Mouse (Mus musculus) heart, embryonic 14.5 days (tissue): ENCODE measurements at regions not wholly inside any gene's neighbourhood (a gene's known extent, or its start where the extent isn't known, plus 50 kb on each side); places are given as distances from the start of the nearest gene placed in this dataset.

Experiments
- ATAC-seq: fragments of 200-750 bp; cut with Nextera tagmentation; 2 replicates; pipeline ENCODE4 v1.8.0; 2017; ENCODE audit warnings: low read depth, moderate TSS enrichment; ENCODE audit not compliant: insufficient number of reproducible peaks, insufficient read depth, low FRiP score
- H3K27ac ChIP-seq, 2 experiments: fragments of 200-500 bp in 1 of 2; fragments of 300-500 bp in 1 of 2; sonication (generic) in 1 of 2; replicated peaks in 1 of 2; 2 replicates each; pipeline ENCODE4 v1.5.1; 2012 to 2014; ENCODE audit warnings: low read depth in 2 of 2, low read length in 2 of 2, control low read depth in 1 of 2, mild to moderate bottlenecking in 1 of 2, mixed read lengths in 1 of 2; ENCODE audit not compliant: control insufficient read depth in 1 of 2, insufficient read depth in 1 of 2
- H3K27me3 ChIP-seq: fragments of 300-500 bp; sonication (generic); 2 replicates; pipeline ENCODE4 v1.6.1; 2014; ENCODE audit warnings: mild to moderate bottlenecking, low read length, control low read depth; ENCODE audit not compliant: control insufficient read depth, insufficient read depth
- H3K36me3 ChIP-seq: fragments of 300-500 bp; sonication (generic); 2 replicates; pipeline ENCODE4 v1.6.1; 2014; ENCODE audit warnings: mild to moderate bottlenecking, control low read depth, low read length, mixed read lengths; ENCODE audit not compliant: control insufficient read depth, insufficient read depth
- H3K4me1 ChIP-seq, 2 experiments: fragments of 200-500 bp in 1 of 2; fragments of 300-500 bp in 1 of 2; sonication (generic) in 1 of 2; 2 replicates each; pipeline ENCODE4 v1.6.1; 2012 to 2014; ENCODE audit warnings: low read length in 2 of 2, control low read depth in 1 of 2, mixed read lengths in 1 of 2; ENCODE audit not compliant: control insufficient read depth in 2 of 2, insufficient read depth in 2 of 2
- H3K4me2 ChIP-seq: fragments of 300-500 bp; sonication (generic); 2 replicates; pipeline ENCODE4 v1.6.1; 2014; ENCODE audit warnings: mild to moderate bottlenecking, low read length
- H3K4me3 ChIP-seq, 2 experiments: fragments of 200-500 bp in 1 of 2; fragments of 300-500 bp in 1 of 2; sonication (generic) in 1 of 2; 2 replicates each; pipeline ENCODE4 v1.5.1; 2012 to 2014; ENCODE audit warnings: low read length in 2 of 2, mild to moderate bottlenecking in 2 of 2, control low read depth in 1 of 2, low read depth in 1 of 2, moderate library complexity in 1 of 2; ENCODE audit not compliant: control insufficient read depth in 1 of 2, insufficient read depth in 1 of 2
- H3K9ac ChIP-seq: fragments of 300-500 bp; sonication (generic); 2 replicates; pipeline ENCODE4 v1.6.1; 2014; ENCODE audit warnings: mild to moderate bottlenecking, low read length
- H3K9me3 ChIP-seq: fragments of 300-500 bp; sonication (generic); 2 replicates; pipeline ENCODE4 v1.6.1; 2016; ENCODE audit warnings: low read length, control low read depth; ENCODE audit not compliant: control insufficient read depth
- WGBS: fragments of 180-500 bp; shearing (Covaris S2); extraction: QIAGEN DNeasy Blood & Tissue Kit; methylation state at CpG from one replicate; pipeline ENCODE4 v1.1.7; 2014; 5-methylcytosine and 5-hydroxymethylcytosine counted together

DNA sequence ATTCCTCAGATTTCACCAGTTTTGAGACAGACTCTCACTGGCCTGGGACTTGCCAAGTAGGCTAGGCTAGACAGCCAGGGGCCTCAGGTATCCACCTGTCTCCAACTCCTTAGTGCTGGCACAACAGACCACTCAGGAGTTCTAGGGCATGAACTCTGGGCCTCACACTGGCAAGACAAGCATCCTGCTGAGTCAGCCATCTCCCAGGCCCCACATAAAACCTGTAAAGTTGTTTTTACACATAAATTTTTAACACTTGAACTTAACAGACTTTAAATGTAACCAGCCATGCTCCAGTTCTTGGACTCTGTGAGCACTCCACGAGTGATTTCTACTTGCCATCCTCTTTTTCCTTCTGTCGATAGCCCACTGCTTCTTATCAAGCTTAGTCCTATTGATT is 205.5 kb upstream of the Hs6st1 start:
- Histone ChIP-seq H3K36me3 (no peaks in the 10 kb centered on the region), H3K4me2 (no peak overlapping the region), H3K4me3 (no peak overlapping the region), H3K27me3 (no peaks in the 10 kb centered on the region), H3K9ac (no peak overlapping the region), H3K9me3 (no peaks in the 10 kb centered on the region), H3K4me1 (no peaks in the 10 kb centered on the region), H3K27ac (no peak overlapping the region)
- no peak for ATAC-seq
- WGBS: 77% methylated on average over 2 of the region's 2 CpGs

DNA sequence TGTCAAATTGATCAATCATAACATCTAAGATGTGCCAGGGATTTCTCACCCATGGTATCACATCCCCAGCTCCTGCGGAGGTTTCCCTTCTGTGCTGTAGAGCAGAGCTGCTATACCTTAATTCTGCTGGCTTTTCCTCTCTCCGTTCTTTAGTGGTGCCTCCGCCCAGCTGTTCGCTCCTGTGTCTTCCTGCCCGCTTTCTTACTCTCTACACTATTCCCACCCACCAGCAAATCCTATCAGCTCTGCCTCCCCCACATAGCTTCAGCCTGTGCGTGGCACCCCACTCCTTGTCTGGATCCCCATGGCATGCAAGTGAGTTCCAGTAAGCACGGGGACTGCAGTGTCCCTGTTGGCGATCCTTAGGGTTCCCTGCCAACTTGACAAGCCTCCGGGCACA is 204.0 kb upstream of the Hs6st1 start:
- Histone ChIP-seq H3K4me2 (no peak overlapping the region), H3K4me3 (no peak overlapping the region), H3K4me1 (no peaks in the 10 kb centered on the region), H3K27me3 (no peaks in the 10 kb centered on the region), H3K9me3 (no peaks in the 10 kb centered on the region), H3K9ac (no peak overlapping the region), H3K36me3 (no peaks in the 10 kb centered on the region), H3K27ac (no peak overlapping the region)
- ATAC-seq: no peak
- WGBS: 81% methylated on average over 9 of the region's 9 CpGs

DNA sequence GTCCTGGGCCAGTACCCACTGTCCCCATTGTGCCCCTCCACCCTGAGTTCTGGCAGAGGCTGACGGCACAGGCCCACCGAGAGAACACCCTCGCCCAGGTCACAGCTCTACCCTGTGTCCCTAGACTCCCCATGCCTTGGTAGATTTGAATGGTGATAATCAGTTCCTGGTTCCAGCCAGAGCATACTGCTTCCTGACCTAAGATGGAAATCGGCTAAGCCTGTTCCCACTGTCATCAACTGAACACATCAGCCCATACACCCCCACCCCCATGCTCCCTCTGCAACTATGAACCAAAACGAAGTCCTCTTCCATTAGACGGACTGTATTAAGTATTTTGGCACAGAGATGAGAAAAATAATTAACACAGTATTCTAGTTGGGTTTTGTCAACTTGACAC is 202.9 kb upstream of the Hs6st1 start:
- no peak for ATAC-seq
- 77% methylated on average over 6 of the region's 6 CpGs for WGBS
- H3K9me3 ChIP-seq: no peaks in the 10 kb centered on the region
- no peaks in the 10 kb centered on the region for H3K36me3 ChIP-seq
- H3K27ac ChIP-seq: no peak overlapping the region
- no peaks in the 10 kb centered on the region for H3K27me3 ChIP-seq
- no peaks in the 10 kb centered on the region for H3K4me1 ChIP-seq
- no peak overlapping the region for H3K4me3 ChIP-seq
- H3K9ac ChIP-seq: no peak overlapping the region
- H3K4me2 ChIP-seq: no peak overlapping the region

DNA sequence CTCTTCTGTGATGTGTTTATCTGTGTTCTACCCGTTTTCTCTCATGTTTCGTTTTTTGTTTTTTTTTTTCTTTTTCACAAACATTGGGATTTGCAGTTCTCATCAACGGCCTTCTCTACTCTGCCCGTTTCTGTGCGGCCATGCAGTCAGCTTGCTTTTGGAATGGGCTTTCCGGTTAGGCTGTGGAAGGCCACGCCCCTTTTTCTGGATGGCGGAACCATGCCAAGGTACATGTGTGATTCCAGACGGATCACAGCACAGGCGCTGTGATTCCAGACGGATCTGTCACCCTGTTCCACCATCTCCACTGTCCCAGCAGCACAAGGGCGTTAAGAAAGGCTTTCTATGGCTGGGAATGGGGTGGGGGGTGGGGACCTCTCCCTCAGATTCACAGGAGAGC is 201.6 kb upstream of the Hs6st1 start:
- Histone ChIP-seq H3K9ac (no peak overlapping the region), H3K27me3 (no peaks in the 10 kb centered on the region), H3K4me2 (no peak overlapping the region), H3K27ac (no peak overlapping the region), H3K9me3 (no peaks in the 10 kb centered on the region), H3K36me3 (no peaks in the 10 kb centered on the region), H3K4me3 (no peak overlapping the region), H3K4me1 (peaks cover 3 to 4% of the 10 kb centered on the region in 2 experiments; a peak in 1 of 4 replicates)
- ATAC-seq: no peak
- WGBS: 78% methylated on average over 12 of the region's 12 CpGs

DNA sequence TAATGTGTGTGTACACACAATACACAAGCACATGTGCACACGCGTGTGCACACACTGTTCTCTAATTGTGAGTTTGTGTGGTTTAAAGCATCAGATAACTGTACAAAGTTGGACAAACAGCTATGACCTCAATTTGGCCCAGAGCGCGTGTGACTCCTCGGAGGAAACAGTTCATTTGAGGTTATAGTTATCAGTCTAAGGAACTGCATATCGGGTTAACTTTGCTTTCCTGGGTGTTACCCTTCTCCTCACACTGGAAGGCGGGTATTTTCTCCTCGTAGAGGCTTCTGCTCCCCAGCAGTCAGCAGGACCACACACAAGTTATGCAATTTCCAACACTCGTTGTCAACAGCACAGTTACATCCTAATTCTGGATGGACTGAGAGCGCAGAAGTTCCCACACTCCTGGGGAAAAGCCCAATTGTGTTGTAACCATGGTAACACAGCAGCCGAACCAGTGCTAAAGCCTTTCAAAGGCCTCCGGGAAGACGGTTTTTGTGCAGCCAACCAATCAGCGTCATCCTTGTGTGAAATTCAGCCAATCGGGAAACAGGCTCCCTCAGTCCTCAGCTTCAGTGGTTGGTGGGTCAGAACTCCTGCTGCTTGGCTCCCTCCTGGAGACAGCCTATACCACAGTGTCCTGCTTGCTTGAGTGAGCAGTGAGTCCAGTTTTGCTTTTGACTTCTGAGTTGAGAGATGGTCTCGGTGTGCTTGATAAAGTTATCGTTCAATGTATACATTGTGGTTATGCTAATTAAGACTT is 198.6 kb upstream of the Hs6st1 start:
- Histone ChIP-seq H3K4me2 (no peak overlapping the region), H3K9me3 (no peaks in the 10 kb centered on the region), H3K27ac (no peak overlapping the region), H3K4me3 (no peak overlapping the region), H3K9ac (no peak overlapping the region), H3K4me1 (peaks cover 3 to 4% of the 10 kb centered on the region in 2 experiments; a peak in 1 of 4 replicates), H3K36me3 (no peaks in the 10 kb centered on the region), H3K27me3 (no peaks in the 10 kb centered on the region)
- ATAC-seq: no peak
- 54% methylated on average over 17 of the region's 17 CpGs for WGBS

DNA sequence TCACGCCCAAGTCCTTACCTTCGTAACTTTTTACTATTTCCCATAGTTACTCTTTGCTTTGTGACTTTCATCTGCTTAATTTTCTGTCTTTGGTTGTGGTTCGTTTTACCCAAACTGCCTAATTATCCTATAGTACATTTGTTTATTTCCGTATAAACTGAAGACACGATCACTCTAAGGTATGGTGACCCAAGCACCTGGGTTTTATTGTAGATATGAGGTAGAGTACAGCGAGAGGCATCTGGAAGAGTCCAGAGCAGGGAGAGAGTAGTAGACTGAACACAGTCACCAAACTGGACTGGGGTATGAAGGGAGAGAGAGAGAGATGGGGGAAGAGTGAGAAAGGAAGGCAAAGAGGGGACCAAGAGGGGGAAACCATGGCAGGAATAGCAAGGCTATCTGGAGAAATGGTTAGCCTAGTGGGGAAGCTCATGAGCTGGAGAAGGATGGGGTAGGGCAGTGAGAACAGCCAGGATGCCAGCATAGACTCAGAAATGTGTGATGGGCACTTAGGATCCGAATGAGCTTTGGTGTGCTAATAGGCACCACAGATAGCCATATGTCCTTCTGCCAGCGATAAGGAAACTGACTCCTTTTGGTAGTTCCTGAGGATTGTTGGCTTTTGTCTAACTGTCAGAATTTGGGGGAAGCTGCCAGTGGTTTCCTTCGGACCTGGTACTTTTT is 197.9 kb upstream of the Hs6st1 start:
- WGBS: 80% methylated on average over 9 of the region's 9 CpGs
- Histone ChIP-seq H3K9ac (no peak overlapping the region), H3K4me3 (no peak overlapping the region), H3K36me3 (no peaks in the 10 kb centered on the region), H3K4me1 (peaks cover 7 to 8% of the 10 kb centered on the region in 2 experiments), H3K9me3 (no peaks in the 10 kb centered on the region), H3K27ac (no peak overlapping the region), H3K4me2 (no peak overlapping the region), H3K27me3 (no peaks in the 10 kb centered on the region)
- no peak for ATAC-seq

DNA sequence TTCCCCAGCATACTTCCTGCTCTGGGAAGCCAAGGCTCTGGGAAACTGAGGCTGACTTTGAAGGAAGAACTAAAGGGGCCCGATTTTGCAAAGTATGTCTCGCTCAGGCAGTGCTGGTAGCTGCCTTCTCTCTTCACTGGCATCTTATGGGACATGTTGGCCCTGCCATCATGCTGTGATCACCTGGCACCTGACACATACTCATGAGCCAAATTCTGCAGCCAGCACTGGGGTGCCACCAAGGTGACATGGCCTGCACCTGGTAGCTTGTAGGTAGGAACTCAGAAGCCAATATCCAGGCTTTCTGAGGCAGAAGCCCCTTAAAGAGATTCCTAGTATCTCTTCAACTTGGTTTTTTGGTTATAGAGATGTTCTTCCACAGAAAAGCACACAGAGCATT is 195.2 kb upstream of the Hs6st1 start:
- Histone ChIP-seq H3K4me3 (no peak overlapping the region), H3K27me3 (no peaks in the 10 kb centered on the region), H3K27ac (no peak overlapping the region), H3K4me2 (no peak overlapping the region), H3K9me3 (no peaks in the 10 kb centered on the region), H3K9ac (no peak overlapping the region), H3K4me1 (peaks cover 13 to 14% of the 10 kb centered on the region in 2 experiments), H3K36me3 (no peaks in the 10 kb centered on the region)
- 81% methylated on average over 2 of the region's 2 CpGs for WGBS
- ATAC-seq: no peak
